Mouse (Mus musculus): Measurements from ENCODE around the gene Fam71a.

The Fam71a gene

GRCm38 (mm10) chr1:191115514-191116238 is 48.9 kb downstream of the Fam71a start:
- DNase-seq = no peak

GRCm38 (mm10) chr1:191114868-191115267 is 49.7 kb downstream of the Fam71a start:
- DNase-seq = no peak
